Mouse (Mus musculus): ENCODE measurements around the gene Mdfic. TPM values are rescaled to one million over a fixed set of nuclear protein-coding genes. Genes with fewer than 3 reads are reported as not detected.

Mdfic gene
- polyA plus RNA-seq, 1 experiment from 2014 or later, result 3.9 TPM

DNA sequence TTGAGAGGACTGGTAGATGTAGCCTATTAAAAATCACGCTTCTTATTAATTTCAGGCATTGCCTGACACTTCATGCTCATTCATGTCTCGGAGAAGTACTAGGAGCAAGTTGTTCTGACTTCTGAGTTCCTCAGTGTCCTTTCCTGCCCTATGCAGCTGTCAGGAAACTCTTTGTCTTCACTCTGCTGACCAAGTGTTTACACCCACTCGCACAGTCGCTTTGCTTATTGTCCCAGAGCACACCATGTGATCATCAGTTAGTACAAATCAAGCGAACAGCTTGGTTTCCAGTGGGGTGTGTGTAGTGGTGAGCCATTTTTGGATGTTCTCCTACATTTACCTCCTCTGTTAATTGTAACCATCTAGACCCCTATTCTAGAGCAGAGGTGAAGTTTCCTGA lies 25.4 kb downstream of the Mdfic start:
- Histone ChIP-seq H3K4me1 (peaks cover 7% of the 10 kb centered on the region; the same call in 1 of the 2 replicates), H3K36me3 (no peaks in the 10 kb centered on the region), H3K27ac (no peak overlapping the region), H3K9me3 (replicated peaks) (no peaks in the 10 kb centered on the region), H3K27me3 (ENCODE audit: low read depth, poor library complexity, severe bottlenecking) (no peaks in the 10 kb centered on the region), H3K4me3 (no peak overlapping the region)
- no peak for DNase-seq (ENCODE audit: low spot score)
- WGBS, result 93% methylated on average over 5 of the region's 5 CpGs

- Histone ChIP-seq H3K27me3 (ENCODE audit: low read depth, poor library complexity, severe bottlenecking) (no peaks in the 10 kb centered on the region), H3K9me3 (replicated peaks) (no peaks in the 10 kb centered on the region), H3K4me3 (no peak overlapping the region), H3K27ac (no peak overlapping the region), H3K4me1 (peaks cover 7% of the 10 kb centered on the region; the same call in 1 of the 2 replicates), H3K36me3 (no peaks in the 10 kb centered on the region; the same call in 1 of the 2 replicates)
- WGBS, result 94% methylated on average over 5 of the region's 5 CpGs
- DNase-seq (ENCODE audit: low spot score), result no peak
These were observed 27.1 kb downstream of the Mdfic start for GRCm38 (mm10) chr6:15747396-15748155.

DNA sequence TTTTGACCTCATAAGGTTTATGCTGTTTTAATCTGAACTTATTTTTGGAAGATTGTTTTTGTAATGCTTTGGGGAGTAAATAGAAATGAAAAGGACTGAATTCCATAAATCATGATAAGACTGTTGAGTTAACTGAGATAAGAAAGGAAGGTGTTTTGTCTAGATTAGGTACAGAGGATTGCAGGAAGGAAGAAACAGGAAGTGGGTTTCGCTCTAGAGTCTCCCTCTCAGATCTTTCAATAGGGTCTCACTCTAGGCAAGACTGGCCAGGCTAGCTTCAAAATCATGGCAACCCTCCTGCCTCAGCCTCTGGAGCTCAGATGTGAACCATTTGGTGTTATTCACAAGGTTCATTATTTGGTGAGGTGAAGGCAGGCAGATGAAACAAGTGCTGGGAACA lies 27.8 kb downstream of the Mdfic start:
- no peaks in the 10 kb centered on the region; the same call in 1 of the 2 replicates for H3K36me3 ChIP-seq
- H3K4me3 ChIP-seq, result no peak overlapping the region
- no peaks in the 10 kb centered on the region for H3K9me3 ChIP-seq (replicated peaks)
- peaks cover 7% of the 10 kb centered on the region; the same call in 1 of the 2 replicates for H3K4me1 ChIP-seq
- no peak overlapping the region for H3K27ac ChIP-seq
- no peaks in the 10 kb centered on the region for H3K27me3 ChIP-seq (ENCODE audit: low read depth, poor library complexity, severe bottlenecking)
- 94% methylated on average over 1 of the region's 1 CpGs for WGBS
- DNase-seq (ENCODE audit: low spot score), result no peak

GRCm38 (mm10) chr6:15748943-15749342 lies 28.5 kb downstream of the Mdfic start:
- DNase-seq (ENCODE audit: low spot score), result no peak
- no peak overlapping the region for H3K27ac ChIP-seq
- H3K36me3 ChIP-seq, result no peaks in the 10 kb centered on the region; the same call in 1 of the 2 replicates
- H3K4me1 ChIP-seq, result no peaks in the 10 kb centered on the region; the same call in 1 of the 2 replicates
- H3K27me3 ChIP-seq (ENCODE audit: low read depth, poor library complexity, severe bottlenecking), result no peaks in the 10 kb centered on the region
- no peak overlapping the region for H3K4me3 ChIP-seq
- whole genome bisulfite sequencing, result 96% methylated on average over 2 of the region's 2 CpGs
- no peaks in the 10 kb centered on the region for H3K9me3 ChIP-seq (replicated peaks)

DNA sequence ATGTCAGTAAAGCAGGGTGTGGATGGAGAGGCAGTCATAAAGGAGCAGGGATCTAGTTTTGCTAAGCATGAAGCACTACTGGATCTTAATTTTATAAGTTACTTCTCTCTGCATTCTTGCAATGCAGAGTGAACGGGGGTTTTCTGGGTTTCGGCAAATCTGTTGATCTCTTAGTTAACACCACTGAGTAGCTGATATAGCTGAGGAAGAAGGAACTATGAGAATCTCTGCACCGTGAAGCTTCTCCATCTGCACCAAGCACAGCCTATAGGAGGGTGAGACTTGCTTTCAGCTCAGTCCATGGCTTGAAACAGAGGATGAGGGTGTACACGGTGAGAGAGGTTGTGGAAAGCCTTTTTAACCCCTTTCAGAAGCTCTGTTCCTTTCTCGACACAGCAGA lies 29.6 kb downstream of the Mdfic start:
- WGBS, result 89% methylated on average over 5 of the region's 5 CpGs
- Histone ChIP-seq H3K27ac (no peak overlapping the region), H3K36me3 (no peaks in the 10 kb centered on the region; the same call in 1 of the 2 replicates), H3K27me3 (ENCODE audit: low read depth, poor library complexity, severe bottlenecking) (no peaks in the 10 kb centered on the region), H3K9me3 (replicated peaks) (no peaks in the 10 kb centered on the region), H3K4me1 (no peaks in the 10 kb centered on the region), H3K4me3 (no peak overlapping the region)
- DNase-seq (ENCODE audit: low spot score), result no peak

DNA sequence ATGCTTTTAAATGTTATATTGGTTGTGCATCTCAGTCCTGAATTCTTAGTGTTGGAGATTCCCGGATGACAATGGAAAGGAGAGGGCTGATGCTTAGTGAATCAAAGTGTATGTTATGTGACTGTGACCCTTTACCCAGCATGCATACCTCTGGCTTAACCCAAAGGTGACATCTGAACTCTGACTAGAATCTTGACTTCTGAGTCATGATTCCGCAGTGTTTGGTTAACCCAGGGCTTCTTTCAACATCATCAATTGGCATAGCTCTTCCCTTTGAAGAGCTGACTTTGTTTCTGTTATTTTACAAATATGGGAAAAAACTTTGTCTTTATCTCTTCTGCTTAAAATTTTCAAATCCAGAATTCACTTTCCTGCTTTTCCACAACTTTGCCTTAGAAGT lies 30.9 kb downstream of the Mdfic start:
- DNase-seq (ENCODE audit: low spot score), result no peak
- Histone ChIP-seq H3K36me3 (no peaks in the 10 kb centered on the region; the same call in 1 of the 2 replicates), H3K27me3 (ENCODE audit: low read depth, poor library complexity, severe bottlenecking) (no peaks in the 10 kb centered on the region), H3K9me3 (replicated peaks) (no peaks in the 10 kb centered on the region), H3K4me1 (no peaks in the 10 kb centered on the region), H3K4me3 (no peak overlapping the region), H3K27ac (no peak overlapping the region)
- 95% methylated on average over 2 of the region's 2 CpGs for WGBS

DNA sequence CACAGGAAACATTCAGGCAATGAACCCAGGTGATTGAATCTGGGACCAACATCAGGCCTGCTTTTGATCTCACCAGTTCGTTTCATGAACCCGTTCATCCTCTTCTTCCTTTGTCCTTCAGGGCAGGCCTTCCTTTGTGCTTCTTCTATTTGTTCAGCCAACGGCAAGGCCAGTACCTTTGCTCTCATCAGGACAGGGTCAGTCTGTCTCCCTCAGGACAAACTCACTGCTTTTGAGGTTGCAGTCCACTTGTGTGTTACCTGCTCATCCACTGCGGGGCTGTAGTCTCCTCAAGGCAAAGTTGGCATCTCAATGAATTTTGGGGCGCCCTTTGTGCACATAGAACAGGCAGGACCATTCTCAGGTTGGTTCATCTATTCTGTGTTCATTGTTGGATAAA lies 31.7 kb downstream of the Mdfic start:
- DNase-seq (ENCODE audit: low spot score), result no peak

DNA sequence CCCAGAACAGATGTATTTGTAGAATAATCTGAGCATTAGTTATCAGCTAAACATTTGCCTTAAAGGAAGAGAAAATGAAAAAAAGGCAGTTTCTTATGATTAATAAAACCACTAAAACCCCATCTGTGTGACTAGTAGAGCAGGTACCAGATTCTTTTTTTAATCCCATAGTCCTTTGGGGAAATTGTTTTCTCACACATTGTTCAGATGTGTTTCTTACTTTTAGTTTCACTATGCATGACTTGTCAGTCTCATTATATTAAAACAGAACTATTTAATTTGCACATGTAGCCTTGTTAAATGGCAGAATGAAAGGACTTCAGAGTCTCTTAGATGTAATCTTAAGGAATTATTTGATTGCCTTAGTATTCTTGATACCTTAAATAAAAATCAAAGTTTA lies 32.7 kb downstream of the Mdfic start:
- Histone ChIP-seq H3K27ac (no peak overlapping the region), H3K27me3 (ENCODE audit: low read depth, poor library complexity, severe bottlenecking) (no peaks in the 10 kb centered on the region), H3K4me1 (no peaks in the 10 kb centered on the region), H3K9me3 (replicated peaks) (no peaks in the 10 kb centered on the region), H3K4me3 (no peak overlapping the region), H3K36me3 (no peaks in the 10 kb centered on the region; the same call in 1 of the 2 replicates)
- no peak for DNase-seq (ENCODE audit: low spot score)

More for the DNA sequence above, 31.7 kb downstream of the Mdfic start:
- WGBS, result 96% methylated on average over 5 of the region's 5 CpGs
- Histone ChIP-seq H3K9me3 (replicated peaks) (no peaks in the 10 kb centered on the region), H3K27me3 (ENCODE audit: low read depth, poor library complexity, severe bottlenecking) (no peaks in the 10 kb centered on the region), H3K36me3 (no peaks in the 10 kb centered on the region; the same call in 1 of the 2 replicates), H3K4me3 (no peak overlapping the region), H3K27ac (no peak overlapping the region), H3K4me1 (no peaks in the 10 kb centered on the region)

- Histone ChIP-seq H3K4me3 (no peak overlapping the region), H3K4me1 (no peaks in the 10 kb centered on the region), H3K27ac (no peak overlapping the region), H3K36me3 (no peaks in the 10 kb centered on the region), H3K9me3 (replicated peaks) (no peaks in the 10 kb centered on the region), H3K27me3 (ENCODE audit: low read depth, poor library complexity, severe bottlenecking) (no peaks in the 10 kb centered on the region)
- DNase-seq (ENCODE audit: low spot score), result no peak
- 85% methylated on average over 3 of the region's 3 CpGs for WGBS
These were observed 37.9 kb downstream of the Mdfic start for GRCm38 (mm10) chr6:15758394-15758793.

- Histone ChIP-seq H3K36me3 (no peaks in the 10 kb centered on the region), H3K4me3 (no peak overlapping the region), H3K4me1 (0 out of 2 replicates have a peak, but pooled peaks cover 5% of the 10 kb centered on the region), H3K27ac (no peak overlapping the region), H3K9me3 (replicated peaks) (no peaks in the 10 kb centered on the region), H3K27me3 (ENCODE audit: low read depth, poor library complexity, severe bottlenecking) (no peaks in the 10 kb centered on the region)
- DNase-seq (ENCODE audit: low spot score), result no peak
- WGBS, result 79% methylated on average over 6 of the region's 6 CpGs
These were observed 40.3 kb downstream of the Mdfic start for GRCm38 (mm10) chr6:15760750-15761149.

GRCm38 (mm10) chr6:15764039-15764438 lies 43.6 kb downstream of the Mdfic start:
- H3K36me3 ChIP-seq, result no peaks in the 10 kb centered on the region
- no peak overlapping the region for H3K4me3 ChIP-seq
- H3K4me1 ChIP-seq, result 0 out of 2 replicates have a peak, but pooled peaks cover 5% of the 10 kb centered on the region
- 79% methylated on average over 7 of the region's 7 CpGs for WGBS
- H3K27ac ChIP-seq, result no peak overlapping the region
- no peaks in the 10 kb centered on the region for H3K27me3 ChIP-seq (ENCODE audit: low read depth, poor library complexity, severe bottlenecking)
- DNase-seq (ENCODE audit: low spot score), result no peak
- no peaks in the 10 kb centered on the region for H3K9me3 ChIP-seq (replicated peaks)

DNA sequence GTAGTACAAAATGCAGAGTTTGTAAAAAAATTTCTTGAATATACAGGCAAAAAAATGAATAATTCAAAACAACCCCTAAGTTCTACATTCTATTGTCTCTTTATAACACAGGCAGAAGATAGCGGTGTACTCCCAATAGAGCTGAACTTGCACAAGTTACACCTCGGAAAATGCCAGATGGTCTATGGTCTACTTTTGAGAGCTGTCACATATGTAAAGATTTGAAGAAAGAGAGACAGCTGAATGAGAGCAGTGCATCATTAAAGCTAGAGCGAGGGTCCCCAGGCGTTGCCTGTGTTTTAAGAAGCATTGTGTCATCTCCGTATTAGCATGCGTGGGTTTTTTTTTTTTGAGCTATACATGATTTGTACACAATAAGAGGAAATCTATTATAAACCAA lies 47.0 kb downstream of the Mdfic start:
- no peak for DNase-seq (ENCODE audit: low spot score)
- H3K36me3 ChIP-seq, result no peaks in the 10 kb centered on the region
- H3K27ac ChIP-seq, result no peak overlapping the region
- no peaks in the 10 kb centered on the region for H3K27me3 ChIP-seq (ENCODE audit: low read depth, poor library complexity, severe bottlenecking)
- 0 out of 2 replicates have a peak, but pooled peaks cover 5% of the 10 kb centered on the region for H3K4me1 ChIP-seq
- no peak overlapping the region for H3K4me3 ChIP-seq
- WGBS, result 96% methylated on average over 6 of the region's 6 CpGs
- no peaks in the 10 kb centered on the region for H3K9me3 ChIP-seq (replicated peaks)

DNA sequence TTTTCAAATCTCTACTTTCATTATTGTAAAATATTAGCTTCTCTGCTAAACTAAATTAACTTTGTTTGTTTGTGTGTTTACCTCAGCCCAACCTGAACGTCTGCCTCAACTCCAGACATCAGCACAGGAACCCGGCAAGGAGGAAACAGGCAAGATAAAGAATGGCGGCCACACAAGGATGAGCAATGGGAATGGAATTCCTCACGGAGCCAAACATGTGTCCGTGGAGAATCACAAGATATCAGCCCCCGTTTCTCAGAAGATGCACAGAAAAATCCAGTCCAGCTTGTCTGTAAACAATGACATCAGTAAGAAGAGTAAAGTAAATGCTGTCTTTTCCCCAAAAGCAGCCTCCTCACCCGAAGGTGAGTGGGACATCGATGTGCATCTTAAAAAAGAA lies 49.7 kb downstream of the Mdfic start:
- H3K4me3 ChIP-seq, result no peak overlapping the region
- 83% methylated on average over 8 of the region's 8 CpGs for WGBS
- no peak for DNase-seq (ENCODE audit: low spot score)
- no peaks in the 10 kb centered on the region for H3K9me3 ChIP-seq (replicated peaks)
- H3K27me3 ChIP-seq (ENCODE audit: low read depth, poor library complexity, severe bottlenecking), result no peaks in the 10 kb centered on the region
- H3K27ac ChIP-seq, result no peak overlapping the region
- H3K4me1 ChIP-seq, result no peaks in the 10 kb centered on the region
- no peaks in the 10 kb centered on the region for H3K36me3 ChIP-seq

Measured in limb, embryonic 10.5 days (tissue).